Mouse (Mus musculus): ENCODE measurements around the gene Atp6v1fnb. TPM values are rescaled to one million over a fixed set of nuclear protein-coding genes. Genes with fewer than 3 reads are reported as not detected.

The Atp6v1fnb gene
- total RNA-seq (2021): not detected
- long read RNA-seq, experiment 1: 0 reads
- long read RNA-seq, experiment 2: 0 reads

DNA sequence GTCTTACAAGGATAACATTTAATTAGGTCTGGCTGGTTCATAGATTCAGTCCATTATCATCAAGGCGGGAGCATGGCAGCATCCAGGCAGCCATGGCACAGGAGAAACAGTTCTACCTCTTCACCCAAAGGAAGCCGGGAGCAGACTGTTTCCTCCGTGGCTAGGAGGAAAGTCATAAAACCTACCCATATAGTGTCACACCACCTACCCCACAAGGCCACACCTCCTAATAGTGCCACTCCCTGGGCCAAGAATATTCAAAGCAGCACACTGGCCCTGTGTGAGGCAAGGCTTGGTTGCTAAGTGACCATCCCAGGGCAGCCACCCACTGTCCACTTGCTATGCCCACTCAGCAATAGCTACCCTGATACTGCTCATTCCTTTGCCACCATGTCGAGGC, at the start of gene Atp6v1fnb:
Gene Atp6v1fnb, plus strand, starts transcription at position 301 of the 400 bp plus-strand sequence.
- no peak for DNase-seq

- no peak for DNase-seq
These were observed 46.1 kb upstream of the Atp6v1fnb start for GRCm38 (mm10) chr6:29425118-29425517.

DNA sequence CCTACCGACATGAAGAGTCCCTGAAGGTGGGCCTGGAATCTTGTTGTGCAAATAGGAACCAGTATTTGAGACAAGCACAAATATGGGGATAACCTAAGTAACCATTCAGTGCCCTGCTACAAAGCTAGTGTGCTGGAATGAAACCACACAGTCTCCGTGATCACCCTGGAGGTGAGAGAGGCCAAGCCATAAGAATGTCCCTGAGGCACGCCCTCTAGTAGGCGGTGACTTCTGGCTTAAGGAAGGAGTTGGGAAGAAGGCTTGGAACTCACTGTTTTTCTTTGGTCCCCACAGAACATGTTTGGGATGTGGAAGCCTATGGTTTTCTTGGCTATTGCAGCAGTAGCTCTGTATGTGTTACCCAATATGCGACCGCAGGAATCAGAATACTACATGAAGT, 44.9 kb upstream of the Atp6v1fnb start:
- no peak for DNase-seq

GRCm38 (mm10) chr6:29428171-29428570, 43.1 kb upstream of the Atp6v1fnb start:
- no peak for DNase-seq

- DNase-seq: peak; percentile 32 to 38
These were observed 40.4 kb upstream of the Atp6v1fnb start for GRCm38 (mm10) chr6:29430681-29431420.

GRCm38 (mm10) chr6:29431473-29431872, 39.8 kb upstream of the Atp6v1fnb start:
- DNase-seq: peak; percentile 60 to 78

DNA sequence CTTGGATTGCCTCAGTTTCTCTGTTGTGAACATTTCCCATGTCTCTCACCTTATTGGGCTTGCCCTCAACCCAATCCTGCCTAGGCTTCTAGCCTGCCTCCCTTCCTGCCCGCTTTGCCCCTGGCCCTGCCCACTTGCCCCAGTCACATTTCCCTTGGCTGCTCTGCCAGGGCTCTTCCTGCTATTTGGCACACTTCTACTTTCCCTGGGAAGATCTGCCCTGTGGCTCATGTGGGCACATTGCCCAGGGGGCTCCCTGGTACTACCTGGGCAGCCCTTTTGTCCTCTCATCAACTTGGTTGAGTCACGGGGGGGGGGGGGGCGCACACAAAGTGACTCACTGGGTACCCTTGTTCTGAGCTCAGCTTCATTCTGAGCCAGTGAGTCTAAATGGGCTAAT, 39.1 kb upstream of the Atp6v1fnb start:
- DNase-seq: peak; percentile 59 to 60

DNA sequence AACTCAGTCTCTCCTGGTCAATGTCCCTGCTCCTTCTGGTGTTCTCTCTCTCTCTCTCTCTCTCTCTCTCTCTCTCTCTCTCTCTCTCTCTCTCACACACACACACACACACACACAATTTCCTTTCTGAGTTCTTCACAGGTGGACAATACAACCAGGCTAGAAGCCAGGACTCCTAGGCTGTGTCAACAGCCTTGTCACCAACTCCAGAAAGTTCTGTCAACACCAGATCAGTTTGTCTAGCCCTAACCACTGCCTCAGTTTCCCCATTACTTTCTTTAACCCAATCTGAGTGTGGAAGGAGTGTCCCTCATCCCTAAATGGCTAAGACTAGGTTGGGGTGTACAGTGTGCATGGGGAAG, 38.6 kb upstream of the Atp6v1fnb start:
- no peak for DNase-seq

DNA sequence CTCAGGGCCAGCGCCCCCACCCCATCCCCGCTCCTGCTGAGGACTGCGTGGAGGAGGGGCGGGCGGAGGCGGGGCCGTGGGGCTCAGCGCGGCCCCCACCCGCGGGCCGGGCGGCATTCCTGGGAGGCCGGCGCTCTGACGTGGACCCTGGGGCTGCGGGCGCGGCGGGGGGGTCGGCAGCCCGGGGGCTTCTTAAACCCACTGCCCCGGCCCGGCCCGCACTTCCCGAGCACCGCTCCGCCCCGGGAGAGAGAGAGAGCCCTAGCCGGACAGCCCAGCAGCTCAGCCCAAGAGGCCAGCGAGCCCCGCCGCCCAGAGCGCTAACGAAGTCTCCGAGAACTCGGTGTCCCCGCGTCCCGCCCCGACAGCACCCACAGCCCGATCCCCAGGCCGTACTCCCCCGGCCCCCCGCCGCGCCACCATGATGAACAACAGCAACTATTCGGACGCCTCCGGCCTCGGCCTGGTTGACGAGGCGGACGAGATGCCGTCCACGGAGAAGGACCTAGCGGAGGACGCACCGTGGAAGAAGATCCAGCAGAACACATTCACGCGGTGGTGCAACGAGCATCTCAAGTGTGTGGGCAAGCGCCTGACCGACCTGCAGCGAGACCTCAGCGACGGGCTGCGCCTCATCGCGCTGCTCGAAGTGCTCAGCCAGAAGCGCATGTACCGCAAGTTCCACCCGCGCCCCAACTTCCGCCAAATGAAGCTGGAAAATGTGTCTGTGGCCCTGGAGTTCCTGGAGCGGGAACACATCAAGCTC, 38.0 kb upstream of the Atp6v1fnb start, which contains the start of gene Flnc:
Gene Flnc, plus strand, starts transcription at position 219 of the 766 bp plus-strand sequence.
- DNase-seq: peak; percentile 65 to 74

DNA sequence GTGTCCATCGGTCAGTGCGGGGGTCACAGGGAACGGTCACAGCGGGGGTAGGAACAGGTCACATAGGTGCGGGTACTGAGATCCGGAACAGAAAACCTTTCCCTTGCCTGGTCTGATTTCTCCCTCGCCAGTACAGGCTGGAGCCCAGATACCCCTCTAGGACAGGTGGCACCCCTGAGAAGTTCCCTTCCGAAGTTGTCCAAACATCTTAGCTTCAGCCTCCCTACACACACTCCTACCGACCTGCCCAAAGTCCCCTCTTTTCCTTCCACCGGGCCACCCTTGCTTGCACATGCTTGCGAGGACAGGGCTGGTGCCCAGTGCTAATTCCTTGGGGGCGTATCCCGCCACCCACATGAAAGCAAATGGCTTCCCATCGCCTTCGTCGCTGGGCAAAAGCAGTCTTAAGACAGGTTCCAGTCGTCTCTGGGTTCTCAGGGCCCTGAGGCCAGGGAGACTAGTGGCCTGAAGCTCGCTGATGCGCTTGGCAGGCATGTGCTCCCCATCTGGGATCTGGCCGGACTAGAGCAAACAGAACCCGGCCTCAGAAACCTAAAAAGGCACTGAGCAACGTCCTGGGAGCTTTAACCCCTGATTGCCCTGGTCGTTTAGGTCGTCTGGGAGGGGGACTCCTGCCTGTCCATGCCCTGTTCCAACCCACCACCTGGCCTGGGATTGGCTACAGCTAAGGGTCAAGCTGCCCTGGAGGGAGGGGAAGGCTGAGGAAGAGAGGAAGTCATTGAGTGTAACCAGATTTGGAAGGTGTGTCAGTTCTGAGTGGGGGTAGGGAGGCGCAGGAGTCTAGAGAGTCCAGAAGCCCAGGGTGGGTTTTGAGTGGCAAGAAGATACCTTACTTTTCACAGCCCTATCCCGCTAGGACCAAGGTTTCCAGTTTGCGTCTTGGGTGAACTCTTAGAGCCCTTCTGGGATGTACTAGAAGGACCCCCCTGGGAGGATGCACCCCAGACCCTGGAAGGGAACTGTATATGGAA, 37.1 kb upstream of the Atp6v1fnb start:
- peak; percentile 79 to 86 for DNase-seq

- peak; percentile 60 to 61 for DNase-seq
These were observed 36.1 kb upstream of the Atp6v1fnb start for GRCm38 (mm10) chr6:29434911-29435691.

GRCm38 (mm10) chr6:29435940-29436451, 35.2 kb upstream of the Atp6v1fnb start:
- DNase-seq: peak; percentile 56 to 60

DNA sequence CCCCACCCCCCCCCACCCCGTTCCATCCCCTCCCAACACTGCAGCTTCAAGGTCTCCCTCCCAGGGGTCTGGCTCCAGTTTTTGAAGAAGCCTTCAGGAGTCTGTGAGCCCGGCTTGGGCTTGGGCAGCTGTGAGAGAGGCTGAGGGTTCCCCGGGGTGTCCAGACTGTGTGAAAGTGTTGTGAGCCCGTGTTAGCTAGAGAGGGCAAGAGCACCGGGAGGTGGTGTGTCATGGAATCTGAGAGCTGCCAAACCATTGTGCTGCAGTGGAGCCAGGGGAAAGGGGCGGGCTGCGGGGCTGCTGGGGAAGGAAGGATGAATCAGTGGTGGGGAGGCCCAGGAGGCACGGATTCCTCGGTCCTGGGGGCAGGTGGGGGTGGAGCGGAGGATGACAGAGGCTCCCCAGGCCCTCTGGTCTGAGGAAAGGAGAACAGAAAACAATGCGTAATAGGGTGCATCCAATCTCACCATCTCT, 34.7 kb upstream of the Atp6v1fnb start:
- peak; percentile 78 to 82 for DNase-seq

DNA sequence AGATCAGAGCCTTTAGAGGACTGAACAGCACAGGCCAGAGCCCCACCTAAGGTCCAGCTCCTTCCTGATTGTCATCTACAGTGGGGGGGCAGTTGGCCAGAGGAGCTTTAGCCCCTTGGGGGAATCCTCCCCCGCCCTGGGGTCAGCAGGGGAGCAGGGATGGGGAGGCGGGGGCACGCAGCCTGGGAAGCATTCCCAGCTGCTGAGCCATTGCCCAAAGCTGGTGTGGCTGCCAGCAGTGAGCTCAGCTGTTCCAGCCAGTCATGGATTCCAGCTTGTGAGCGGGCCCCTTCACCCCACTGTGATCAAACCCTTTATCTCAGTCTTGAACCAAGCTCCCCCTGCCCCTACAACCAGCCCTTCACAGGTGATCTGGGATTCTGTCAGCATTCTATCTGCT, 32.0 kb upstream of the Atp6v1fnb start:
- peak; percentile 55 to 57 for DNase-seq

- no peak for DNase-seq
These were observed 31.4 kb upstream of the Atp6v1fnb start for GRCm38 (mm10) chr6:29439789-29440188.

- peak; percentile 24 to 59 for DNase-seq
These were observed 26.5 kb upstream of the Atp6v1fnb start for GRCm38 (mm10) chr6:29444773-29445172.

GRCm38 (mm10) chr6:29445354-29445753, 25.9 kb upstream of the Atp6v1fnb start:
- DNase-seq: peak in 1 of 2 experiments; percentile 30

- DNase-seq: no peak
These were observed 21.4 kb upstream of the Atp6v1fnb start for GRCm38 (mm10) chr6:29449858-29450257.

GRCm38 (mm10) chr6:29450667-29451066, 20.6 kb upstream of the Atp6v1fnb start:
- DNase-seq: no peak

- DNase-seq: no peak
These were observed 9.7 kb upstream of the Atp6v1fnb start for GRCm38 (mm10) chr6:29461502-29461901.

GRCm38 (mm10) chr6:29463388-29463787, 7.8 kb upstream of the Atp6v1fnb start:
- no peak for DNase-seq

Measured in heart, adult 18-20 months (tissue).